Mouse (Mus musculus): ENCODE data around the gene Adamts16. TPM values are rescaled to one million over a fixed set of nuclear protein-coding genes. Genes with fewer than 3 reads are reported as not detected.
"Not testable (repeated sequence)": the region's sequence is repeated elsewhere in the genome, so short reads cannot be mapped to it uniquely, and the experiment has no call there.

The Adamts16 gene
- polyA plus RNA-seq, 1 experiment: 1.2 TPM

DNA sequence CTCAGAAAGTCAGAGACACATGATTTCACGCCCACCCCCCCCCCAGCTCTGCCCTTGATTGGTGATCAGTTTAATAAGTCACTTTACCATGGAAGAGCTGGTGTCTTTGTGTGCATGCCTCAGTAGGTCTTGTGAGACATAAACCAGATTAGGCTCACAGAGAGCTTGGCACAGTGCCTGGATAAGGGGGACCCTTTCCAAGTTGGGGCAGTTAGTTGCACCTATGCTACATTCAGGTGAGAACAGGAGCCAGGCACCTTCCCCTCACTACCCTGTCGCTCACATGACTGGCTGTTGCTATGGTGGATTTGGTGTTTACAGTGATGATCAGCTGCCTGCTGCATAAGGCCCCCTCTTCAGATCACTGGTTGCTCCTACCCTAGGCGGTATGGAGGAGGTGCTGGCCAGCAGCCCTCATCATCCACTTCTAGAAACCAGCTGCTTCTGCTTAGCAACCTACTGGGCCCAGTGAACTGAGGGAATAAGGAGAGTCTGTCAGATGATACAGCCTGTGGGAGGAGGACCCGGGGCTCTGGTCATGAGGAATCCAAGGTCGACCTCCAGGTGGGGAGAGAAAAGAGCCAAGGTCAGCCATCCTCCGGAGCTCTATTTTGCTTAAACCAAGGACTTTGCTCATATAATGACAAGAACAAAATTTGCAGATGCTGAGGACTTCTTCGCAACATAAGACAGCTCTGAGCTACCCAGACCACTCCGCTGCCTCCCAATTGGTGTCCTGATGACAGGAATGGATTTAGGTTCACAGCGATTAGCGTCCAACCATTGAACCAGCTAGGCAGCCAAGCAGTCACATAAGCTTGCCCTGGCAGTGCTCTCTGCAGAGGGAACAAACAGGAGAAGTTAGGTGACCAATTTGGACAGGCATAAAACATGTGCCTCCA lies 35.3 kb upstream of the Adamts16 start:
- H3K4me1 ChIP-seq (ENCODE audit: control insufficient read depth, insufficient read depth, low read length): peaks cover 3% of the 10 kb centered on the region; the same call in 1 of the 2 replicates
- 44% methylated on average over 10 of the region's 10 CpGs for WGBS
- H3K4me3 ChIP-seq (ENCODE audit: insufficient read depth, low read depth, low read length): no peak overlapping the region
- no peak overlapping the region for H3K27ac ChIP-seq (ENCODE audit: insufficient read depth, low read depth, low read length)
- no peaks in the 10 kb centered on the region for H3K27me3 ChIP-seq (replicated peaks; ENCODE audit: control insufficient read depth, insufficient read depth, low read length)
- no peak for TF ChIP-seq POLR2A (IDR thresholded peaks at IDR 0.05; ENCODE audit: low read depth, low read length)
- TF ChIP-seq CTCF (conservative IDR thresholded peaks at IDR 0.05; ENCODE audit: insufficient read depth, insufficient read length, low read depth, low read length): no peak
- no peaks in the 10 kb centered on the region for H3K36me3 ChIP-seq (ENCODE audit: control insufficient read depth, insufficient read depth, low read length)
- no peak for DNase-seq

DNA sequence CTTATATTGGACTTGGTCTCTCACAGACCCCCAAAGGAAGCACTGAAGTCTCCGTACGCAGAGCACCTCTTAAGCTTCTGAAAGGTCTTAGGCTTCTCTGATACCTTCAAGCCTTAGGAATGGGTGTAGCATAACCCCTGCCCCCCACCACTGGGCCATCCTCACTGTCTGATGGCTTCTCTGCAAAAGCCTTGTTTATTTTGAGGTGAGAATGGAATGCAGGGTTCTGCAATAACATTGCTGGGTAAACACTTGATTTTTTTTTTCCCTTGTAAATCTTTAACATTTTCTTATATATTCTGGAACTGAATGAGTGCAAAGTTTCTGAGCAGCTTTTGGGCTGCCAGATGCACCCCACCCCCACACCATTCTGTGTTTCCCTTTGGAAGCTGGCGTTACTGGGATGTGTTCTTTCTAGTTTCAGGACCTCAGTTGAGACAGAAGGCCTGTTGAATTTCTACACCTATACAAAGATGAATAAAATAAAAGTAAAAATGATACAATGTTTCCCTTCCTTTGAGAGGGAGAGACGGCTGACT lies 33.9 kb upstream of the Adamts16 start:
- Histone ChIP-seq H3K36me3 (ENCODE audit: control insufficient read depth, insufficient read depth, low read length) (no peaks in the 10 kb centered on the region), H3K27ac (ENCODE audit: insufficient read depth, low read depth, low read length) (no peak overlapping the region), H3K4me1 (ENCODE audit: control insufficient read depth, insufficient read depth, low read length) (no peaks in the 10 kb centered on the region), H3K4me3 (ENCODE audit: insufficient read depth, low read depth, low read length) (no peak overlapping the region), H3K27me3 (replicated peaks; ENCODE audit: control insufficient read depth, insufficient read depth, low read length) (no peaks in the 10 kb centered on the region)
- TF ChIP-seq CTCF (conservative IDR thresholded peaks at IDR 0.05; ENCODE audit: insufficient read depth, insufficient read length, low read depth, low read length) (no peak), POLR2A (IDR thresholded peaks at IDR 0.05; ENCODE audit: low read depth, low read length) (no peak)
- DNase-seq: no peak
- WGBS: 78% methylated on average over 4 of the region's 4 CpGs

DNA sequence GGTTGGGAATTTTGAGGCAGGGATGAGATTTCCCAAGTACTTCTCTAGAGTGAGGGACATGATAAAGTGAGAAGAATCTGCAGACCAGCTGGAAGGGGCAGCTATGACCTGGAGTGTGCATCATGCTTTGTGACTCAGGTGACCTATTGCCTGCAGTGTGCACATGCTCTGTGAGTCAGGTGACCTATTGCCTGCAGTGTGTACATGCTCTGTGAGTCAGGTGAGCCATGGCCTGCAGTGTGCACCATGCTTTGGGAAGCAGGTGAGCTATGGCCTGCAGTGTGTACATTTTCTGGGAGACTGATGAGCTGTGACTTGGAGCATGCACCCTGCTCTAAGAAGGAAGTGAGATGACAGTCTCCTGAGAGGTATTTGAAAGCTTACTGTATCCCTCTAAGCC lies 33.1 kb upstream of the Adamts16 start:
- Histone ChIP-seq H3K27ac (ENCODE audit: insufficient read depth, low read depth, low read length) (no peak overlapping the region), H3K4me1 (ENCODE audit: control insufficient read depth, insufficient read depth, low read length) (no peaks in the 10 kb centered on the region), H3K36me3 (ENCODE audit: control insufficient read depth, insufficient read depth, low read length) (no peaks in the 10 kb centered on the region), H3K27me3 (replicated peaks; ENCODE audit: control insufficient read depth, insufficient read depth, low read length) (no peaks in the 10 kb centered on the region), H3K4me3 (ENCODE audit: insufficient read depth, low read depth, low read length) (no peak overlapping the region)
- no peak for DNase-seq
- TF ChIP-seq POLR2A (IDR thresholded peaks at IDR 0.05; ENCODE audit: low read depth, low read length) (no peak), CTCF (conservative IDR thresholded peaks at IDR 0.05; ENCODE audit: insufficient read depth, insufficient read length, low read depth, low read length) (no peak)

DNA sequence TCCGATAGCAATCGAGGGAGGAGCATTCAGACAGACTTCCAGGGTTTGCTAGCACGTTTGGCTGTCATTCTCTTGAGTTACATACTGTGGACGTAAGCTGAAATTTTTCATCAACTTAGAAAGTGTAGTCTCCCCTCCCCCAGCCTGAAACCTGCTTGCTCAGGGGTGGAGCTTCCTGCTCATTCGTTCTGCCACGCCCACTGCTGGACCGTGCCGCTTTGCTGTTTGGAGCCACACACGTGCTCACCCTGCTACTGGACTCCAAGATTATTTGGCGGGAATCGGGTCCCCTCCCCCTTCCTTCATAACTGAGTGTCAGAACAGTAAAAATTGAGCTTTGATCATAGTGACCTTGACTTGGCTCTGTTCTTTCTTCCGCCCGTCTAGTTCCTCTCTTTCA lies 32.2 kb upstream of the Adamts16 start:
- not testable (repeated sequence) for H3K27me3 ChIP-seq (replicated peaks; ENCODE audit: control insufficient read depth, insufficient read depth, low read length); H3K27ac ChIP-seq (ENCODE audit: insufficient read depth, low read depth, low read length); H3K4me1 ChIP-seq (ENCODE audit: control insufficient read depth, insufficient read depth, low read length); H3K4me3 ChIP-seq (ENCODE audit: insufficient read depth, low read depth, low read length); H3K36me3 ChIP-seq (ENCODE audit: control insufficient read depth, insufficient read depth, low read length)
- WGBS: 34% methylated on average over 13 of the region's 13 CpGs
- DNase-seq: peak; percentile 46

DNA sequence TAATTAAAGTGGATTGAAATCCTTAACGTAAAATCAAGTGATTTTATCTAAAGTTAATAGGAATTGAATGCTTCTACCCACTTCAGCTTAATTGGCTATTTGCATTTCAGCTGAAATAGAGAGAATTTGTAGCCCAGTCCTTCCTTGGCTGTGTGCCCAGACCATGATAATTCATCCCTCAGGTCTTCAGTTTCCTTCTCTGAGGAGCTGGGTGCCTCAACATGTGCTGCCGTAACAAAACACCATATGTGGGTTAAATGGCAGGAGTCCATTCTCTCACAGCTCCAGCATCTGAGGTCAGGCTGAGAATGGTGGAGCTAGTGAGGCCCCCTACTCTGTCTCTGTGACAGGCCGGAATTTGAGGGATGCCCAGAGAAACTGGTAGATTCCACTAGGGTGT lies 29.4 kb upstream of the Adamts16 start:
- no peaks in the 10 kb centered on the region for H3K27me3 ChIP-seq (replicated peaks; ENCODE audit: control insufficient read depth, insufficient read depth, low read length)
- peak; percentile 19 for DNase-seq
- TF ChIP-seq POLR2A (IDR thresholded peaks at IDR 0.05; ENCODE audit: low read depth, low read length) (no peak), CTCF (conservative IDR thresholded peaks at IDR 0.05; ENCODE audit: insufficient read depth, insufficient read length, low read depth, low read length) (no peak)
- 79% methylated on average over 3 of the region's 3 CpGs for WGBS
- H3K4me3 ChIP-seq (ENCODE audit: insufficient read depth, low read depth, low read length): no peak overlapping the region
- peaks cover 9% of the 10 kb centered on the region for H3K4me1 ChIP-seq (ENCODE audit: control insufficient read depth, insufficient read depth, low read length)
- H3K36me3 ChIP-seq (ENCODE audit: control insufficient read depth, insufficient read depth, low read length): no peaks in the 10 kb centered on the region
- no peak overlapping the region for H3K27ac ChIP-seq (ENCODE audit: insufficient read depth, low read depth, low read length)

DNA sequence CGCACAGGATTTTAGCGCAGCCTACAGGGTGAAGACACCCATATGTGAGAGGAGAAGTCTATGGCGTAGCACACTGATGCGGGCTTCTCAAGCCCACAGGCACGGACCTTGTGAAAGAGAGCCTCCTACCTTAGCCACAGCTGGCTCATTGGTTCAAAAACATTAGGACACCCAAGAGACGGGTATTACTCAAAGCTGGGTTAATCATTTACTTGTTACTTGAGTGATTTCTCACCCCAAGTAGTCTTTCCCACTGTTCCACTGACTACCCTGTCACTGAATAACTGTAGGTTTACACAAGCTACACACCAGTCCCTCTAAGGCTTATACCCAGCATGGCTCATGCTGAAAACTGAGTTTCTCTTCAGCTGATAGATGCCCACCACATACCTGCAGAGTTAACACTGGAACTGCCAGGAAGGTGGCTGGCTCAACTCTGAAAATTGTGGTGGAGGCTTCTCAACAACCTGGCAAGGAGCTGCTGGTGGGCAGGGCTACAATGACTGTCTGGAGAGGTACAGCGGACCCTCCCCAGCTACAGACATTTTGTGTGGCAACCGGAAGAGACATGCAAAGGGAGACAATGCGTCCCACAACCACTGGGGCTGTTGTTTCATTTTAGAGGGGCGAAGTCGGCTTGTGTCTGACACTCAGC lies 25.5 kb upstream of the Adamts16 start:
- no peaks in the 10 kb centered on the region for H3K27me3 ChIP-seq (replicated peaks; ENCODE audit: control insufficient read depth, insufficient read depth, low read length)
- TF ChIP-seq CTCF (conservative IDR thresholded peaks at IDR 0.05; ENCODE audit: insufficient read depth, insufficient read length, low read depth, low read length) (no peak), POLR2A (IDR thresholded peaks at IDR 0.05; ENCODE audit: low read depth, low read length) (no peak)
- H3K4me1 ChIP-seq (ENCODE audit: control insufficient read depth, insufficient read depth, low read length): peaks cover 9% of the 10 kb centered on the region
- no peaks in the 10 kb centered on the region for H3K36me3 ChIP-seq (ENCODE audit: control insufficient read depth, insufficient read depth, low read length)
- peak; percentile 82 for DNase-seq
- no peak overlapping the region for H3K4me3 ChIP-seq (ENCODE audit: insufficient read depth, low read depth, low read length)
- 61% methylated on average over 11 of the region's 11 CpGs for WGBS
- H3K27ac ChIP-seq (ENCODE audit: insufficient read depth, low read depth, low read length): no peak overlapping the region

DNA sequence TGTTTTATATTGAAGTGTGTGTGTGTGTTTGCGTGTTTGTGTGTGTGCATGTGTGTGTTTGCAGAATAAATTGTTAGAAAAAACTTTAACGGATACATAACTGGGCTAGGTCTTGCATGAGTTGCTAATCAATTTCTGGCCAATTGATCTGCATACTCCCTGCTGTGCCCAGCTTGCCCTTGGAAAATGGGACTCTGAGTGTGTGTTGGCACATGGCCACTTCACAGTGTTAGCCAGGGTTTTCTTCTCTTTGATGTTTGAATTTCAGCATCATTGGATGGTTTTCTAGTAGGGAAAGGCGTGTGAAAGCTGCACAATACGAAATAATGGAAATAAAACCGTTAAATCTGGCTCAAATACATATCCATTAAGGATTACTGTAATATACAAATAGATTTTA lies 24.3 kb upstream of the Adamts16 start:
- Histone ChIP-seq H3K27ac (ENCODE audit: insufficient read depth, low read depth, low read length) (no peak overlapping the region), H3K4me1 (ENCODE audit: control insufficient read depth, insufficient read depth, low read length) (peaks cover 9% of the 10 kb centered on the region), H3K36me3 (ENCODE audit: control insufficient read depth, insufficient read depth, low read length) (no peaks in the 10 kb centered on the region), H3K27me3 (replicated peaks; ENCODE audit: control insufficient read depth, insufficient read depth, low read length) (no peaks in the 10 kb centered on the region), H3K4me3 (ENCODE audit: insufficient read depth, low read depth, low read length) (no peak overlapping the region)
- 85% methylated on average over 5 of the region's 5 CpGs for WGBS
- TF ChIP-seq POLR2A (IDR thresholded peaks at IDR 0.05; ENCODE audit: low read depth, low read length) (no peak), CTCF (conservative IDR thresholded peaks at IDR 0.05; ENCODE audit: insufficient read depth, insufficient read length, low read depth, low read length) (no peak)
- DNase-seq: no peak

All from kidney, adult 2 months (tissue).